Mouse (Mus musculus) neutrophil, adult 5-6 weeks (primary cell): Measurements from ENCODE around the gene Pgghg. TPM values are rescaled to one million over a fixed set of nuclear protein-coding genes. Genes with fewer than 3 reads are reported as not detected.

Experiments used
- ATAC-seq: fragments of 151-379, 151-347 bp; 2 replicates; pipeline ENCODE4 v1.8.0; 2017; ENCODE audit warnings: mild to moderate bottlenecking, moderate TSS enrichment; ENCODE audit not compliant: insufficient number of reproducible peaks, poor library complexity, low FRiP score, severe bottlenecking; ENCODE audit errors: extremely low read depth
- total RNA-seq: library from RNA; stranded (forward); fragments of 200-1000 nt; gene quantifications from 2 replicates; pipeline ENCODE4 v1.2.3, GENCODE M21; 2017

Pgghg gene
- total RNA-seq, 1 experiment from 2014 or later, result 15.0 TPM

DNA sequence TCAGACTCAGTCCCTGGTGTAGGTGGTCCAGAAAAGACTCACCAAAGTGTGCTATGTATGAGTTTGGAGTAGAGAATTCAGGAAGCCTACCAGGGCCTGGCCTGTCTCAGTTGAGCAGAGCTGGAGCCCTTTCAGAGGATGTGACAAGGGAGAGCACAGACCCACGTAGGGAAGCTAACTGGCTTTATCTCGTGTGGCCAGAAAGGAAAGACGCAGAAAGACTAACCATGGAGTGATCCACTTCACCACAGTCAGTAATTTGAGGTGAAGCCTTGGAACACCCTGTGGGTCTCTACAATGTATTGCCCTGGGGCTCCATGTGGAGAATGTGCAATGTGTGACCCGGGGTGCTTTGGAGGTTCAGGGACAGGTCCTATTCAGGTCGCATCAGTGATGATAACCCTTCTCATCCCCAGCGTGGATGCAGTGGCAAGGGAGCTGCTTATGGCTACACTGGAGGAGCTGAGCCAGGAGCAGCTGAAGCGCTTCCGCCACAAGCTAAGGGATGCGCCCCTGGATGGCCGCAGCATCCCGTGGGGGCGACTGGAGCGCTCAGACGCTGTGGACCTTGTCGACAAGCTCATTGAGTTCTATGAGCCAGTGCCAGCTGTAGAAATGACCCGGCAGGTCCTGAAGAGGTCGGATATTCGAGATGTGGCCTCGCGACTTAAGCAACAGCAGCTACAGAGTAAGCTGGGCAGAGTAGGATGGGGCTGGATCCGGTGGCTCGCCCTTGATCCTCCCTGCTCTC is 19.8 kb upstream of the Pgghg start:
- ATAC-seq, result no peak

- ATAC-seq, result no peak
Observed at GRCm38 (mm10) chr7:140922398-140923069, 18.7 kb upstream of the Pgghg start.

DNA sequence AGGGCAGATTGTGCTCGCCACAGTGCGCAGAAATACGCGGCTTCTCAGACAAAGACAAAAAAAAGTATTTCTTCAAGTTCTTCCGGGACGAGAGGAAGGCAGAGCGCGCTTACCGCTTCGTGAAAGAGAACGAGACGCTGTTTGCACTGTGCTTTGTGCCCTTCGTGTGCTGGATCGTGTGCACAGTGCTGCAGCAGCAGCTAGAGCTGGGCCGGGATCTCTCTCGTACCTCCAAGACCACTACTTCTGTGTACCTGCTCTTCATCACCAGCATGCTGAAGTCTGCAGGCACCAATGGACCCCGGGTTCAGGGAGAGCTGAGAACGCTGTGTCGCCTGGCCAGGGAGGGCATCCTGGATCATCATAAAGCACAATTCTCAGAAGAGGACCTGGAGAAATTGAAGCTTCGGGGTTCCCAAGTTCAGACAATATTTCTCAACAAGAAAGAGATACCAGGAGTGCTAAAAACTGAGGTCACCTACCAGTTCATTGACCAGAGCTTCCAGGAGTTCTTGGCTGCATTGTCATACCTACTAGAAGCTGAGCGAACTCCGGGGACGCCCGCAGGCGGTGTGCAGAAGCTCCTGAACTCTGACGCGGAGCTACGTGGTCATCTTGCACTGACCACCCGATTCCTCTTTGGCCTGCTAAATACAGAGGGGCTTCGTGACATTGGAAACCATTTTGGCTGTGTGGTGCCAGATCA is 18.0 kb upstream of the Pgghg start:
- ATAC-seq, result no peak

DNA sequence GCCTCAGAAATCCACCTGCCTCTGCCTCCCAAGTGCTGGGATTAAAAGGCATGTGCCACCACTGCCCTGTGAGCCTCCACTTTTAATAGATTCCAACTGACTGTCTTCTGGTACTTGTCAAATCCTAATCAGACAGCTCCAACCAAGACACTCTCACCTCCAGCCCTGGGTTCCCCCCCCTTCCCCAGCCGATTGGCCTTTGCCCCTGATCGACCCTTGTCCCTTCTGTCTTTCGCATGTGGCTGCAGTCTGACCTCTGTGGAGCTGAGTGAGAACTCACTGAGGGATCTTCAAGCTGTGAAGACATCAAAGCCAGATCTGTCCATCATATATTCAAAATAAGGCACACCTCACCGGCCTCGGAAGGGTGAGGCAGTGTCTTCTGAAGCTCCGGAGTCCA is 14.0 kb upstream of the Pgghg start:
- ATAC-seq, result no peak

- no peak for ATAC-seq
Observed at GRCm38 (mm10) chr7:140938436-140938835, 2.8 kb upstream of the Pgghg start.

DNA sequence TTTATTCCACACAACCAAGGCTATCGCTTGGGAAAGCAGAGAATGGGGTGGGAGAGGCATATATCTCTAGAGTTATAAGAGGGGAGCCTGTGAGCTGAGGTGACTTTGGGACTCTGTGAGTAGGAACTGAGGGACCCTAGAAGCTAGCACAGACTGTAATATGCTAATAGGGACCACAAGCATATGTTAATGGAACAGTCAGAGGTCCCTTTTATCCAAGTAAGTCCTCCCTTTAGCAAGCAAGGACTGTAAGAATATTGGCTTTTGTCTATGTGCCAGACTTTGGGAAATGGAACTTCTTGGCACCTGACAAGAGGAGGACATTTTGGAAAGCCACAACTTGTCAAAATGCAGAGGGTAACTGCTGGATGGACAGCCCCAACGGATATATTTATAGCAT is 2.3 kb upstream of the Pgghg start:
- no peak for ATAC-seq

- ATAC-seq, result no peak
Observed at GRCm38 (mm10) chr7:140939669-140940171, 1.5 kb upstream of the Pgghg start.

DNA sequence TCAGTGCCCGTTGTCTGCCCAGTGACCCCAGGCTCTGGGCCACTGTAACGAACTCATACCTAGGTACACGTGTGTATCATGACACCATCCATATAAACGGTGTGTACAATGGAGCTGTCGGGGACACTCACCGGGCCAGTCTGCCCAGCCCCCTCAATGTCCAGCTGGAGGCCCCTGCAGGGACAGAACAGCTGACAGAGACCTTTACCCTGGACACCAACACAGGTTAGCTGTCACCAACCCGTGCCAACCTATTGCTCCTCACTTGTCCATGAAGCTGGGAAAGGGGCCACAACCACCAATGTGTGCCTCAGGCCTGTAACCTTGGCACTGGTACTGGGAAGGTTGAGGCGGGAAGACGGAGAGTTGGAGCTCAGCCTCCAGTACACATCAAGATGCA is 1.1 kb downstream of the Pgghg start:
- ATAC-seq, result no peak

GRCm38 (mm10) chr7:140942811-140943210 is 1.6 kb downstream of the Pgghg start:
- ATAC-seq, result no peak

- no peak for ATAC-seq
Observed at GRCm38 (mm10) chr7:140943356-140943755, 2.2 kb downstream of the Pgghg start.

GRCm38 (mm10) chr7:140944236-140944635 is 3.0 kb downstream of the Pgghg start:
- ATAC-seq, result no peak

DNA sequence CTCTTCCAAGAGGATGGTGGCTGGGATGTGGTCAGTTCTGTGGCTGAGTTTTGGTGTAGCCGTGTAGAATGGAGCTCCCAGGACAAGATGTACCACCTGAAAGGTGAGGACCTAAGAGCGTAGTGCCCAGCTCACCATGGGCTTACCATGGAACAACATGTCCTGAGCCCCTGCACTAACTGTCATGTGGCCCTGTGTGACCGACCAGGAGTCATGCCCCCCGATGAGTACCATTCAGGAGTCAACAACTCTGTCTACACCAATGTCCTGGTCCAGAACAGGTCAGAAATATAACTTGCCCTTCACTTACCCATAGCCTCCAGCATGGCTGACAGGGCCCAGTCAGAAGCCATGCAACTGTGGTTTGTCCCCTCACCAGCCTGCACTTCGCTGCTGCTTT is 4.1 kb downstream of the Pgghg start:
- ATAC-seq, result no peak

DNA sequence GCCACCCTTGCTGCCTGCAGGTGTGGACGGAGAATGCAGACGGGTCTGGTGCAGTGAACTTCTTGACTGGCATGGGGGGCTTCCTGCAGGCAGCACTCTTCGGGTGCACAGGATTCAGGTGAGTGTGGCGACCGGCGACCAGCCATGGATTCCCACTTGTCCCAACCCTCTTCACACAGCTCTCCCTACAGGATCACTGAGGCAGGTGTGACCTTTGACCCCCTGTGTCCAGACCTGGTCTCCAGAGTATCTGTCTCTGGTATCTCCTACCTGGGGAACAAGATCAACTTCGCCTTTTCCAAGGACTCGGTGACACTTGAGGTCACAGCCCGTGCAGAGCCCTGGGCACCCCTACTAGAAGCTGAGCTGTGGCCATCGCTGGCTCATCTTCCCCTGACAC is 5.1 kb downstream of the Pgghg start:
- no peak for ATAC-seq

- peak; percentile 83 for ATAC-seq
Observed at GRCm38 (mm10) chr7:140946980-140947379, 5.8 kb downstream of the Pgghg start.

DNA sequence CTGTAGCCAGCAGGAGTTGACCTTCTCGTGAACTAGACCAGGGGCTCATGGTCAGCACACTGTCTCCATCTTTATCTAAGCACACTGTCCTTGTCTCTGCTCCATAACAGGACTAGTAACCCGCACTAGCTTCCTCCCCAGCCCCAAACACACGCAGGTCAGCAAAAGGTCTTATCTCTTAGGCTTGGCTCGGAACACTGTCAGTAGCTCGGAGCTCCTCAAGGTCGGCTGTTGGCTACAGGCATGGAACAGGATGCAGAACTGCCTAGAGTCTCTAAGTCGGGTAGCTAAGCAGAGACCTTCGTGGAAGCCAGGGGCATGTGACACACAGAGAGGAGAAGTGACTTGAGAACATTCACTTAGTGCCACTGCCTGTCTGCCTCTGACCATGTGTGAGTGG is 7.0 kb downstream of the Pgghg start:
- no peak for ATAC-seq

DNA sequence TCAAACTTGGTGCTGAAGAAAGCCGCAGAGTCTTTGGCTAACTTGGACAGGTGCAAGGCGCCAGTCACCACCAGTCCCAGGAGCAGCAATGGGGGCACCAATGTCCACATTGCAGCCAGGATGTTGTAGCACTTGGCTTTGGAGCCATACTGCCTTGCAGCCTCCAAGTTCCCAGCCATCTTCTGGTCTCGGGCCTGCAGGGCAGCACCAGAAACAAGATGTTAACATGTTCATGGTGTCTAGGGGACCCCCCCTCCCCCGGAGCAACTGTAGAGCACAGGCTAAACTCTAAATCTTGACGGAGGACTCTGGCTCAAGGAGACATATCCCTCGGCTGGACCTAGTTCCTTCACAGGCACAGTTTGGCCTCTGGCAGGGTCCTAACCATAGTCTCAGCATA is 8.1 kb downstream of the Pgghg start:
- no peak for ATAC-seq

- ATAC-seq, result no peak
Observed at GRCm38 (mm10) chr7:140949824-140950530, 8.8 kb downstream of the Pgghg start, which contains the start of gene Ifitm5. Ifitm5 (minus strand) TSS chr7:140950291.

- ATAC-seq, result no peak
Observed at GRCm38 (mm10) chr7:140951051-140951450, 9.9 kb downstream of the Pgghg start.

DNA sequence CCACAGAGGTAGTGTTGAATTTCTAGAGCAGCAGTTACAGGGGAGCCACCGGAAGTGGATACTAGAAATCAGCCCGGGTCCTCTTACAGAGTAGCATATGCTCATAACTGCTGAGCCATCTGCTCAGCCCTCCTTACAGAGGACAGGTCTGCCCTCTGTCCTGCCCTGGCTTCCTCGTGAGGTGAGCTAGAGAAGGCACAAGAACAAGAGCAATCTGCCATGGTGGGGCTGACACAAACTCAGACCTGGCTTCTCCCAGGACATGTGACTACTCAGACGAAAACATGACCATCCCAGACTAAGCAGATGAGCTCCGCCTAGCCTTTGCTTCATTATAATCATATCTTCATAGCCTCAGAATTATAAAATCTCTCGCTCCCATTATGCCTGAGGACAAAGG is 10.6 kb downstream of the Pgghg start:
- no peak for ATAC-seq
